Mouse (Mus musculus) limb, embryonic 11.5 days (tissue): ENCODE results near the gene Pcca. TPM values are rescaled to one million over a fixed set of nuclear protein-coding genes. Genes with fewer than 3 reads are reported as not detected.

ENCODE experiments used
- ATAC-seq: fragments of 200-750 bp; cut with Nextera tagmentation; 2 replicates; pipeline ENCODE4 v1.8.0; 2017; ENCODE audit warnings: low read depth; ENCODE audit not compliant: insufficient number of reproducible peaks, low FRiP score, low TSS enrichment
- DNase-seq: peaks from one replicate; pipeline ENCODE4 v3.0.0-alpha.2; 2015; ENCODE audit warnings: low spot score
- H3K27ac ChIP-seq: fragments of 300-500 bp; sonication (generic); replicated peaks from 2 replicates; pipeline ENCODE4 v1.5.1; 2014; ENCODE audit warnings: low read depth, mild to moderate bottlenecking, low read length
- H3K27me3 ChIP-seq: fragments of 300-500 bp; sonication (generic); 2 replicates; pipeline ENCODE4 v1.6.1; 2014; ENCODE audit warnings: mild to moderate bottlenecking, low read length, mixed read lengths; ENCODE audit not compliant: control insufficient read depth, insufficient read depth
- H3K36me3 ChIP-seq: fragments of 300-500 bp; sonication (generic); 2 replicates; pipeline ENCODE4 v1.6.1; 2014; ENCODE audit warnings: mild to moderate bottlenecking, low read length, moderate library complexity, mixed read lengths; ENCODE audit not compliant: control insufficient read depth, insufficient read depth
- H3K4me1 ChIP-seq: fragments of 300-500 bp; sonication (generic); 2 replicates; pipeline ENCODE4 v1.6.1; 2014; ENCODE audit warnings: low read length, mixed read lengths; ENCODE audit not compliant: control insufficient read depth, insufficient read depth
- H3K4me2 ChIP-seq: fragments of 300-500 bp; sonication (generic); 2 replicates; pipeline ENCODE4 v1.6.1; 2014; ENCODE audit warnings: low read depth, mild to moderate bottlenecking, moderate library complexity; ENCODE audit not compliant: severe bottlenecking
- H3K4me3 ChIP-seq: fragments of 300-500 bp; sonication (generic); 2 replicates; pipeline ENCODE4 v1.5.1; 2014; ENCODE audit warnings: low read depth, low read length
- H3K9ac ChIP-seq: fragments of 300-500 bp; sonication (generic); 2 replicates; pipeline ENCODE4 v1.6.1; 2014; ENCODE audit warnings: mild to moderate bottlenecking, low read length
- H3K9me3 ChIP-seq: fragments of 300-500 bp; sonication (generic); 2 replicates; pipeline ENCODE4 v1.6.1; 2016; ENCODE audit warnings: low read length; ENCODE audit not compliant: control insufficient read depth
- WGBS: fragments of 180-500 bp; shearing (Covaris S2); extraction: QIAGEN DNeasy Blood & Tissue Kit; methylation state at CpG from one replicate; pipeline ENCODE4 v1.1.7; 2014; 5-methylcytosine and 5-hydroxymethylcytosine counted together
- polyA plus RNA-seq: library from polyadenylated mRNA; unstranded; fragments of >200 nt; fragmentation: Nextera tagmentation; extraction: Ambion mirVana; gene quantifications from 2 replicates; pipeline ENCODE4 v1.2.1, GENCODE M21; 2014

Gene Pcca
- polyA plus RNA-seq, 1 experiment from 2014 or later: 36.4 TPM

DNA sequence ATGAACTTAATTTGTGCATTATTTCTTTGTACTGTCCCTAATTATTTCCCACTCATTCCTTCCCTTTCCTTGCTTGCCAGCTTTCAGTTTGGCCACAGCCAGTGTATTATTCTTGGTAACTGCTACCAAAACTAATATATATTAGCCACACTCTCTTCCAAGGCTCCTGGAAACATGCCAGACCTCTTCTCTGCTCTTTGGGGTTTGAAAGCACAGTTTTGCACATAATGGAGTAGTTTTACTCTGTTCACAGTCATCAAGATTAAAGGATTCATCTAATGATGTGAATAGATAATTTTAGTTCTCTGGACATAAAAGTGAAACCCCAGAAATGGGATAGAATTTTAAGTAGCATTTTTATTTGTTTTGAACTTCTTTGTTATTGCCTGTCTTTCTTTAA is 228.5 kb downstream of the Pcca start:
- H3K27me3 ChIP-seq: no peaks in the 10 kb centered on the region
- H3K9ac ChIP-seq: no peak overlapping the region
- H3K36me3 ChIP-seq: no peaks in the 10 kb centered on the region
- no peak overlapping the region for H3K4me3 ChIP-seq
- ATAC-seq (no peak), DNase-seq (no peak)
- no peaks in the 10 kb centered on the region for H3K4me1 ChIP-seq
- no peaks in the 10 kb centered on the region for H3K9me3 ChIP-seq
- no peak overlapping the region for H3K4me2 ChIP-seq
- H3K27ac ChIP-seq: no peak overlapping the region

DNA sequence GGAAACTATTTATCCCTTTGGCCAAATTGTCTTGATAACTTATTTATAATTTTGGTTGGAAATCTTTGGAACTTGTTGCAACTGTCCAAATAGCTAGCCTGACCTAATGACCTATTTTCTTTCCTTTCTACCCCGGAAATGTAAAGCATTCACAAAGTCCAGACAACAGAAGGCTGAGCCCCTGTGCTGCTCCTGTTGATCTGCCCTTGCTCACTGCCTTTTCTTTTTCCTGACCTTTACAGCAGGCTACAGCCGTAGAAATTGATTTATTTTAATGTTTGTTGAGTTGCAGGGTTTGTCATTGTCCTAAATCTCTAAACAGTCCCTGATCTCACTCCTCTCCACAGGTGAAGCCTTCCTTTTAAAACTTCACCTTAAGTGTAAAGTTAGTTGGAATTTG is 231.8 kb downstream of the Pcca start:
- H3K27me3 ChIP-seq: no peaks in the 10 kb centered on the region
- H3K4me1 ChIP-seq: no peaks in the 10 kb centered on the region
- WGBS: 75% methylated on average over 2 of the region's 2 CpGs
- H3K36me3 ChIP-seq: no peaks in the 10 kb centered on the region
- H3K4me2 ChIP-seq: no peak overlapping the region
- ATAC-seq: no peak
- no peaks in the 10 kb centered on the region for H3K9me3 ChIP-seq
- H3K4me3 ChIP-seq: no peak overlapping the region
- DNase-seq: no peak
- H3K27ac ChIP-seq: no peak overlapping the region
- no peak overlapping the region for H3K9ac ChIP-seq

DNA sequence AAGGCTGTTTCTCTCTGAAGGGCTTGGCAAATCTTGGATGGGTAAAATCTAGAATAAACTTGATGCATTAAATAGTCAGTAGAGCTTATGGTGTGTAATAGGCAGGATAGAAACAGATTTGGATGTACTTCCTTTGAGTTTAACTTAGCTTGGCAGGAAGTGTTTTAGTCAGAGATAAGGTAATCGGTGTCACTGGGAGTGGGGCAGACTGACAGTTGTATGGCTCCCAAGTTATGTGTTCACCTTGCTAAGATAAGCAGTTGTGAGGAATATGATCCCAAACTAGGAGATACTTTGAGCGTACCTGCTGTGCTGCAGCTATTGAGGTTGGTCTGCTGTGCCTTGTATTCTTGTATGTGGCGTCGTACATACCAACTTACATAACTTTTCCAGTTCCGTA is 232.3 kb downstream of the Pcca start:
- H3K36me3 ChIP-seq: no peaks in the 10 kb centered on the region
- no peaks in the 10 kb centered on the region for H3K4me1 ChIP-seq
- no peak overlapping the region for H3K4me3 ChIP-seq
- H3K27ac ChIP-seq: no peak overlapping the region
- no peaks in the 10 kb centered on the region for H3K9me3 ChIP-seq
- DNase-seq: no peak
- ATAC-seq: no peak
- H3K27me3 ChIP-seq: no peaks in the 10 kb centered on the region
- WGBS: 95% methylated on average over 5 of the region's 5 CpGs
- H3K4me2 ChIP-seq: no peak overlapping the region
- H3K9ac ChIP-seq: no peak overlapping the region

- ATAC-seq (no peak), DNase-seq (no peak)
- H3K9me3 ChIP-seq: no peaks in the 10 kb centered on the region
- no peak overlapping the region for H3K4me3 ChIP-seq
- H3K27me3 ChIP-seq: no peaks in the 10 kb centered on the region
- no peaks in the 10 kb centered on the region for H3K4me1 ChIP-seq
- H3K27ac ChIP-seq: no peak overlapping the region
- no peak overlapping the region for H3K9ac ChIP-seq
- 83% methylated on average over 4 of the region's 4 CpGs for WGBS
- no peak overlapping the region for H3K4me2 ChIP-seq
- no peaks in the 10 kb centered on the region for H3K36me3 ChIP-seq
These were observed 250.6 kb downstream of the Pcca start for GRCm38 (mm10) chr14:122784701-122785100.

DNA sequence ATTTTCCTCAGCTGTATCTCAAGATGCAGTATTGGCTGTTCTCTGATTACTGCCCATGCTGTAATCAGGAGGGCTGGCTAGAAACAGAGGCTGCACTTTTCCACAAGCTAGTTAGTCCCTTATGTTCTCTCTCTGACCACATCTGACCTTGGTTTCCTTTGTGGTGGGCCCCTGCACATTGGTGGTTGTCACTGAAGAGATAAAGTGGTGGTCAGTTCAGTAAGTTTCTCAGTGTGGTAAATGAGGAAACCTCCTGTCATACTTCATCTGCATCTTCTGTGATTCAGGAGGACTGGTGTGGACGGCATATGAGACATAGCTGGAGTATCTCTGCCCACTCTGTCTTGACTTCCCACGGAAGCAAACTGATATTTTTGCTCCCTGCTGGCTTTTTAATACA is 254.1 kb downstream of the Pcca start:
- no peak overlapping the region for H3K4me3 ChIP-seq
- no peak overlapping the region for H3K9ac ChIP-seq
- H3K27ac ChIP-seq: no peak overlapping the region
- H3K36me3 ChIP-seq: no peaks in the 10 kb centered on the region
- WGBS: 83% methylated on average over 2 of the region's 2 CpGs
- H3K4me2 ChIP-seq: no peak overlapping the region
- no peaks in the 10 kb centered on the region for H3K4me1 ChIP-seq
- DNase-seq (no peak), ATAC-seq (no peak)
- H3K27me3 ChIP-seq: no peaks in the 10 kb centered on the region
- H3K9me3 ChIP-seq: no peaks in the 10 kb centered on the region

GRCm38 (mm10) chr14:122790111-122790510 is 256.0 kb downstream of the Pcca start:
- no peak overlapping the region for H3K4me3 ChIP-seq
- H3K9me3 ChIP-seq: no peaks in the 10 kb centered on the region
- H3K27me3 ChIP-seq: no peaks in the 10 kb centered on the region
- no peak for DNase-seq
- 84% methylated on average over 7 of the region's 7 CpGs for WGBS
- H3K9ac ChIP-seq: no peak overlapping the region
- H3K36me3 ChIP-seq: no peaks in the 10 kb centered on the region
- H3K4me1 ChIP-seq: no peaks in the 10 kb centered on the region
- H3K4me2 ChIP-seq: no peak overlapping the region
- no peak overlapping the region for H3K27ac ChIP-seq
- ATAC-seq: no peak

GRCm38 (mm10) chr14:122793368-122793767 is 259.2 kb downstream of the Pcca start:
- Histone ChIP-seq H3K27ac (no peak overlapping the region), H3K36me3 (no peaks in the 10 kb centered on the region), H3K4me1 (no peaks in the 10 kb centered on the region), H3K4me3 (no peak overlapping the region), H3K4me2 (no peak overlapping the region), H3K9ac (no peak overlapping the region), H3K9me3 (no peaks in the 10 kb centered on the region), H3K27me3 (no peaks in the 10 kb centered on the region)
- WGBS: 91% methylated on average over 4 of the region's 4 CpGs
- DNase-seq: no peak
- no peak for ATAC-seq

GRCm38 (mm10) chr14:122800296-122800695 is 266.2 kb downstream of the Pcca start:
- DNase-seq: no peak
- H3K4me1 ChIP-seq: no peaks in the 10 kb centered on the region
- WGBS: 91% methylated on average over 4 of the region's 4 CpGs

DNA sequence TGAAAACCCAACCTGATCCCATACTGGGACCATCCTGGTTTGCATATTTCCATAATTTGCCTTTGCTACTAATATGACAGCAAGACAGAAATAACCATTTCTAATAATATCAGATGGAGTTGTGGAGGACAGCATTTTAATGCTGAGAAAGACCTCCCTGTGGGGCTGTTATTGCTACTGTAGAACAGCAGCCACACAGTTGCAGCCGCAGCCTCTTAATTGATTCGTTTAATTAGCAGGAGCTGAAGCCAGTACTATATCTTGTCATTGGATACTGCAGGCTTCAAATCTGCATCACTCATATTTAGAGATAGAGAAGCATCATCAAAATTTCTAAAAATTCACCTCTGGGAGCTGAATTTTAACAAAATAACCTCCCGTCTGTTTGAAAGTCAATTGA is 286.9 kb downstream of the Pcca start:
- H3K9ac ChIP-seq: no peak overlapping the region
- no peaks in the 10 kb centered on the region for H3K9me3 ChIP-seq
- DNase-seq: no peak
- H3K4me3 ChIP-seq: no peak overlapping the region
- no peaks in the 10 kb centered on the region for H3K4me1 ChIP-seq
- no peak for ATAC-seq
- no peak overlapping the region for H3K4me2 ChIP-seq
- no peaks in the 10 kb centered on the region for H3K27me3 ChIP-seq
- H3K36me3 ChIP-seq: no peaks in the 10 kb centered on the region
- WGBS: 74% methylated on average over 3 of the region's 3 CpGs
- H3K27ac ChIP-seq: no peak overlapping the region

More at GRCm38 (mm10) chr14:122800296-122800695, 266.2 kb downstream of the Pcca start:
- Histone ChIP-seq H3K4me3 (no peak overlapping the region), H3K36me3 (no peaks in the 10 kb centered on the region), H3K27me3 (no peaks in the 10 kb centered on the region), H3K4me2 (no peak overlapping the region), H3K9me3 (no peaks in the 10 kb centered on the region), H3K27ac (no peak overlapping the region), H3K9ac (no peak overlapping the region)
- no peak for ATAC-seq
